Mouse (Mus musculus) Muller cell, postnatal 12 days (primary cell): Measurements from ENCODE around the gene Tmem151a.
A peak's percentile ranks its signal among the peaks of the same experiment; 100 is the strongest.

Experiments used
- DNase-seq: peaks from one replicate; pipeline ENCODE4 v3.0.0-alpha.2; 2015; ENCODE audit errors: inconsistent ontology term

The Tmem151a gene

DNA sequence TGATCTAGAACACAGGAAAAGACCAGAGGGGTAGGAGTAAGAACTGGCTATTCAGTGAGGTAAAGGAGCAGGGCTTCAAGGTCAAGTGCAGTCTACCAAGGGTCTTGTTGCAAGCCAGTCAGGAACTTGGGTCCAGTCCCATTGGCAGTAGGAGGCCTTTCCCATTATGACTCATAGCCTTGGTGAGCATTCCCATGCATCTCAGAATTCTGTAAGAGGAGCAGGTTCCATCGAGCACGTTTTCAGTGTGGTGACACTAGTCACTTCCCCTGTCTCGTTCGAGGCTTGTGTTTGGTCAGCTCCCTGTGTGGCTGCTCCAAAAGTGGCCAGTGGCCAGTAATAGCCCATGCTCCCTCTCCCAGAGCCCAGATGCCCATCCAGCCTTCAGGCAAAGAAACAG is 39.8 kb downstream of the Tmem151a start:
- DNase-seq = peak; percentile 42

DNA sequence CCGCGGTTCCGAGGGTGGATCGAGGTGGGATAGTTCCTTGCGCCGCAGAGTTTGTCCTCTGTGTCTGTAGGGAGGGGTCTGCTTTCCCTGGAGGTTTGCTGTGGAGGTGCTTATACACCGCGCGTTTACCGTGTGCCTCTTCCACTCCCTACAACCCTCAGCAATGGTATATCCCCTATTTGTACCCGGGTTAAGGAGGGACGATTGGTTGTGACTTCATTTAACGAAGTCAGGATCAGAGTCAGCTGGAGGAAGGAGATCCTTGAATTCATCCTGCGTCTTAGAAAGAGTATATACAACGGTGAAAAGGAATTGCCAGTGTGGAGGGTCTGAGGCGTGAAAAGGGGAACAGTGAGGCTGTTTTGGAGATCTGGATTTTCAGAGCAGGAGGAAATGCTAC is 43.7 kb downstream of the Tmem151a start:
- DNase-seq = no peak

DNA sequence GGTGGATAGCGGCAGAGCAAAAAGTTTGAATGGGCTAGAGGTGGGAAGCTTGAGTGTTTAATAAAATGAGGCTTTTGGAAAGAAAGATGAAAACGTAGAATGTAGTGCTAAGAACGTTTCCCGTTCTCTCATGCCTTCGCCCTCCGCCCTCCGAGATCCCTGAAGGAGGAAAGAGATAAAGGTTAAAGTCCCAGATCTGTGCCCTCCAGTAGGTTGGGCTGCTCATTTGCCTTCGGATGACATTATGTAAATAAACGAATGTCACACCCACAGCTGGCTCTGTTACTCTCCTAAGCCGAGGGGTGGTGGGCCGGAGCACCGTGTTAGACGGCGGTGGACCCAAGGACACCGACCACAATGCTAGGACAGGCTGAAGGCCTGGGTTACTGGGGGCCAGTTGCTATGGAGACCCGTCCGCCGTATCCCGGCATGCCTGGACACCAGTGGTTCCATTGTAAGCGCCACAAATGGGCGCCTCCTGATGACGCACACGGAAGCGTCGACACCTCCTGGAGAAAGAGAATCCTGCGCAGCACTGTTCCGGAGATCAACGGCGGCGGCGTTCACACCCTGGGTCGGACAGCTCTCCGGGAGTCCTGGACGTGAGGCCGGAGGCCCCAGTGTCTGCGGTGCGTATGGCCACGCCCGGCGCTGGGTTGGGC is 44.3 kb downstream of the Tmem151a start, which contains the start of gene Brms1:
Gene Brms1 (plus strand): TSS at position 493 of the 662 bp plus-strand sequence.
- peak; percentile 88 for DNase-seq

DNA sequence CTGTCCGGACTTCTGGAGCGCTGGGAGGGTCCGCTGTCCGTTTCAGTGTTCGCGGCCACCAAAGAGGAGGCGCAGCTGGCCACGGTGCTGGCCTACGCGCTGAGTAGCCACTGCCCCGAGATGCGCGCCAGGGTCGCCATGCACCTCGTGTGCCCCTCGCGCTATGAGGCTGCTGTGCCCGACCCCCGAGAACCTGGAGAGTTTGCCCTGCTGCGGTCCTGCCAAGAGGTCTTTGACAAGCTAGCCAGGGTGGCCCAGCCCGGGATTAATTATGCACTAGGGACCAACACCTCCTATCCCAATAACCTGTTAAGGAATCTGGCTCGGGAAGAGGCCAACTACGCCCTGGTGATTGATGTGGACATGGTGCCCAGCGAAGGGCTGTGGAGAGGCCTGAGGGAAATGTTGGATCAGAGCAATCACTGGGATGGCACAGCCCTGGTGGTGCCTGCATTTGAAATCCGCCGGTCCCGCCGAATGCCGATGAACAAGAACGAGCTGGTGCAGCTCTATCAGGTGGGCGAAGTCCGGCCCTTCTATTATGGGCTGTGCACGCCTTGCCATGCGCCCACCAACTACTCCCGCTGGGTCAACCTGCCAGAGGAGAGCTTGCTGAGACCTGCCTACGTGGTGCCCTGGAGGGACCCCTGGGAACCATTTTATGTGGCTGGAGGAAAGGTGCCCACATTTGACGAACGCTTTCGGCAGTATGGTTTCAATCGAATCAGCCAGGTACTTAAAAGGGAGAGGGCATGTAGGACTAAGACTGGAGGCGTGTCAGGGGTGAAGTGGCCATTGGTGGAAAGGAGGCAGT is 45.8 kb downstream of the Tmem151a start:
- DNase-seq = no peak

DNA sequence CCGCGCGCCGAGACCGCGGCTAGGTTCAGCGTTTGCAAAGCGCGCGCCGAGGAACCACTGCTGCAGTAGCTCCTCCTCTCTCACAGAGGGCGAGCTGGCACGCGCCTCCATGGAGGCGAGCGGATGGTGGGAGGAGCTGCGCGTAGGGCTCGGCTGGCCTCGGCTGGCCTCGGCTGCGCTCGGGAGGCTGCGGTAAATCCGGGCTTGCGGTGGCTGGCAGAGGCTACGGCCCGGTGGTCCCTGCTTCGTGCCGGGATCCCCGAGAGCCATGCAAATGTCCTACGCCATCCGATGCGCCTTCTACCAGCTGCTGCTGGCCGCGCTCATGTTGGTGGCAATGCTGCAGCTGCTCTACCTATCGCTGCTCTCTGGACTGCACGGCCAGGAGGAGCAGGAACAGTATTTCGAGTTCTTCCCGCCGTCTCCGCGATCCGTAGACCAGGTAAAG is 46.6 kb downstream of the Tmem151a start, which contains the start of the genes B4gat1 and AC124502.3:
Gene B4gat1 (plus strand): TSS at position 118 of the 448 bp plus-strand sequence.
Gene AC124502.3 (plus strand): TSS at position 183 of the 448 bp plus-strand sequence.
- peak; percentile 94 for DNase-seq

DNA sequence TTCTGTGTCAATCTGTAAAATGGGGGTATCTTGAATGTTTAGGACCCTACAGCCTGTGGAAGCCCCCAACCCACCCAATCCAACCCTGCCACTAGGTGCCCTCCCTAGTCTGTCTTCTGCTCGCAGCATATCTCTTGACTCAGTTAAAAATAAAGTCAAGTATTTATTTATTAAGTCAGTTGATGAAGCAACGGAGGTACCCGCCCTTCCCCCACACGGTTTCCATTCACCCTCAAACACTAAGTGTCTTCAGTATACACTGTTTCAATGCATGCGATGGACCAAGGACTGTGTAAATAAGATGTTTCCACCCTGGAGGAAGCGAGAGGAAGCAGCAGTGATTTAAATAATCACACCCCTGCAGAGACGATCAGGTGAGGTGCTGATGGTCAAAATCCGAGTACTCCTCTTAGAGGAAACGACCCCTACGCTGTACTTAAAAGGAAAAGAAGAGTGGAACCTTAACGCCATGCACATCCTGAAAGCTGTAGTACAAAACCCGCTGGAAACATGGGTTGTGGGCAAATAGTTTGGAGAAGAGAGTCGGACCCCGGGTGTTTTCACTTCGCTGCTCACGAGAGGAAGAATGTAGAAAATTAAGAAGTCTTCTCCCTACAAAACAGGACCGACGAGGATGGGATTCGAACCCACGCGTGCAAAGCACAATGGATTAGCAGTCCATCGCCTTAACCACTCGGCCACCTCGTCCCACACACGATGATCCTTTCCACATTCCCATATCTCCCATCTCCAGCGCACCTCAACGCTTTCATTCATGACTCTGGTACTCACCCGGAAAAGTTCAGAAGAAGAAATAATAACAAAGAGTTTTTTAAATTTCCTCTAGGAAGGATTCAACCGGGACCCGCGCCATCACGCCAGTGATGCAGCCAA is 47.4 kb downstream of the Tmem151a start:
- peak; percentile 81 for DNase-seq

DNA sequence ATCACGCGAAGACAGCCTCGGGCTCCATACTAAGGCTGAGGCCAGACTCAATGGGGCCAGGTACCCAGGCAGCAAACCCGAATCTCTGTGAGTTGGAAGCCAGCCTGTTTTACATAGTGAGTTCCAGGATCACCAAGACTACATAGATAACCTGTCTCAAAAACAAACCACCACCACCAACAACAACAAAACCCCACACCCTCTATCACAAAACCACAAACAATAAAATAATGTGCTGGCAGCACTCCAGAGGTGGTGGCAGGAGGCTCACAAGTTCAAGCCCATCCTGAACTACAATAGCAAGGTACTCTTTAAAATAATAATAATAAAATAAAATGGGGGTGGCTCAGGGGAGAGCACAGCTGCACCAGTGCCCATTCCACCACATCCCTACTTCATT is 48.8 kb downstream of the Tmem151a start:
- DNase-seq = no peak

DNA sequence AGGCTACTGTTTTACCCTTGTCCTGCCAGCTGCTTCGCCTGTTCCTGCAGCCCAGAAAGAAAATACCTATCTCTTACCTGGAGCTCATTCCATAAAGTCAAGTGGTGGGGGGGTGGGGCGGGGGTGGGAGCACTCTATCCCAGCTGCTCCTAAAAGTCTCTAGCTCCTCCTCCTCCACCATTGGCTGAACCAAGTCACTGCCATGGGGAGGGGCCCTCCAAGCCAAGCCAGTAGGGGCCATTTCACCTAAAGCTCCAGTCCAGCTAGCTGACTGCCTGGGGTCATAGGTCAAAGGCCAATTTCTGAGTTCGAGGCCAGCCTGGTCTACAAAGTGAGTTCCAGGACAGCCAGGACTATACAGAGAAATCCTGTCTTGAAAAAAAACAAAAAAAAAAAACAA is 52.6 kb downstream of the Tmem151a start:
- DNase-seq = no peak

DNA sequence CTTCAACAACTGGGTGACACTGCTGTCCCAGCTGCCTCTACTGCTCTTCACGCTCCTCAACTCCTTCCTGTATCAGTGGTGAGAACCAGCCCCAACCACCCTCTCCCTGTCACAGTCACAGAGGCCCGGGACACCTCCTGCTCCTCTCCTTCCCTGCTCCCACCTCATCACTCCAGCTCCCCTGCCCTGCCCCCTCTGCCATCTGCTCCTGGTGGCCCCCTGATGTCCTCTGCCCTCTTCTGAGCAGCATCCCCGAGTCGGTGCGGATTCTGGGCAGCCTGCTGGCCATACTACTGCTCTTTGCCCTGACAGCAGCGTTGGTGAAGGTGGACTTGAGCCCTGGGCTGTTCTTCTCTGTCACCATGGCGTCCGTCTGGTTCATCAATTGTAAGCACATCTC is 59.2 kb downstream of the Tmem151a start:
- no peak for DNase-seq

DNA sequence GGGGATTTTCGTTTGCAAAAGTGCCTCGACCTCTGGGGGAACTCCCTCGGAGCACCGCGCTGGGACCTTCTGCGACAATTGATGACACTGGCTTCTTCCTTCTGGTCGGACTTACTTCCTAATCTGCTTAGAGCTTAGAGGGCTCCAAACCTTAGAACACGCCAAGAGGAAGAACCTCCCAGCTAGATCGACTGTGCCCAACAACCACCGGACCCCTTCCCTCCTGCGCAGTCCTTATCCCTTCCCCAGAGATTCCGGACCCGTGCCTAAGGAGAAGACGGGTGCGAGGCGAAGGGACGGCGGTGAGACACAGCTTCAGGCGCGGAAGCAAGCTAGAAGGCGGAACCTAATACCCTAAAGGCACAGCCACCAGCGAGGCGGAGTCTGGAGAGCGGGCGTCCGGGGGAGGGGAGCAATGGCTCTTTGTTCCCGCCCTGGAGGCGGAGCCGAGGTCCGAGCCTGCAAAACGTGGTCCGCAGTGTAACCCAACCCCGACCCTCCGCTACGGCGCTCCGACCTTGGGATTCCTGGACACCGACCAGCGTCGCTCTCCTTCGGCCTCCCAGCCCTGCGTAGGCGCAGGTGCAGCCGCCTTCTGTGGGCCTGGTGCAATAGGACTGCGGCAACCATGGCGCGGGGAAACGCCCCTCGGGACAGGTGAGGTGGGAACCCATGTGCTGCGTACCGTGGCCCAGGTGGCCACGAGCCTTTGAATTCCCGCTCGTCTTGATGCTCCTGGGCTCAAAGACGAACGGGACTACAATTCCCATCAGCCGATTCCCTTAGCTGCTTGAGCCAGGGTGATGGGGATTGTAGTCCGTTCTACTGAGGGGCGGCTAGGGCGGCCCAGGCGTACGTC is 61.5 kb downstream of the Tmem151a start, which contains the start of gene Slc29a2:
Gene Slc29a2 (plus strand): TSS at position 240 of the 859 bp plus-strand sequence.
- peak; percentile 95 for DNase-seq

DNA sequence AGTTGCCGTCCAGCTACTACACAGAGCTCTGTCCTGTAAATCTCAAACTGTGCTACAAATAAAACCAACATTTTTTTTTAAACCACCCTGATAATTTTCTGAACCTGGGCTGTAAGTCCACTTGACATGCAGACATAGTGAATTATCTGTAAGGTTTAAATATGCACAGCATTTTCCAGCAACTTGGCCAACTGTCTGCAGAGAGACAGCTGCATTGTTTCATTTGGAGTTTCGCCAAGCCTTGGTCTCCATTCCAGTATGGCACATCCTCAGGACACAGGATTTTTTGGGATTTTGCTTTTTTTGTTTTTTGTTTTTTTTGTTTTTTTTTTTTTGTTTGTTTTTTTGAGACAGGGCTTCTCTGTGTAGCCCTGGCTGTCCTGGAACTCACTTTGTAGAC is 63.9 kb downstream of the Tmem151a start:
- no peak for DNase-seq
